Mouse (Mus musculus) thymus, adult 2 months (tissue): ENCODE data around the gene Sgce. TPM values are rescaled to one million over a fixed set of nuclear protein-coding genes. Genes with fewer than 3 reads are reported as not detected.

Experiments
- DNase-seq: peaks from one replicate; pipeline ENCODE4 v3.0.0; 2021
- H3K27ac ChIP-seq: fragments of 200-500 bp; 2 replicates; pipeline ENCODE4 v1.5.1; 2012; ENCODE audit warnings: low read length, control low read depth; ENCODE audit not compliant: control insufficient read depth, insufficient read depth
- H3K27me3 ChIP-seq: fragments of 200-500 bp; 2 replicates; pipeline ENCODE4 v1.6.1; 2012; ENCODE audit warnings: mild to moderate bottlenecking, low read length, moderate library complexity, mixed read lengths; ENCODE audit not compliant: control insufficient read depth, insufficient read depth
- H3K36me3 ChIP-seq: fragments of 200-500 bp; 2 replicates; pipeline ENCODE4 v1.6.1; 2012; ENCODE audit warnings: mild to moderate bottlenecking, low read length, moderate library complexity; ENCODE audit not compliant: control insufficient read depth, insufficient read depth
- H3K4me1 ChIP-seq: fragments of 200-500 bp; replicated peaks from 2 replicates; pipeline ENCODE4 v1.6.1; 2012; ENCODE audit warnings: low read length; ENCODE audit not compliant: control insufficient read depth, insufficient read depth
- H3K4me3 ChIP-seq: fragments of 200-500 bp; 2 replicates; pipeline ENCODE4 v1.5.1; 2012; ENCODE audit warnings: mild to moderate bottlenecking, low read length, control low read depth, moderate library complexity; ENCODE audit not compliant: control insufficient read depth, insufficient read depth
- CTCF ChIP-seq: fragments of 200-500 bp; IDR thresholded peaks from 2 replicates; pipeline ENCODE4 v1.5.1; 2012; ENCODE audit warnings: mild to moderate bottlenecking, control low read depth, low read length, moderate library complexity, borderline replicate concordance; ENCODE audit not compliant: control insufficient read depth, poor library complexity, insufficient read depth; ENCODE audit errors: extremely low read depth
- POLR2A ChIP-seq: fragments of 200-500 bp; IDR thresholded peaks from 2 replicates; pipeline ENCODE4 v1.6.1; 2012; ENCODE audit warnings: mild to moderate bottlenecking, low read length, control low read depth, moderate library complexity; ENCODE audit not compliant: control insufficient read depth, poor library complexity, insufficient read depth; ENCODE audit errors: extremely low read depth
- WGBS: fragments of 180-500 bp; shearing (Covaris S2); methylation state at CpG from one replicate; pipeline ENCODE4 v1.1.7; 2018; 5-methylcytosine and 5-hydroxymethylcytosine counted together
- polyA plus RNA-seq: library from polyadenylated mRNA; depleted of rRNA; stranded (reverse); fragments of >200 nt; gene quantifications from 2 replicates; pipeline ENCODE4 v1.2.3, GENCODE M21; 2012

The Sgce gene
- polyA plus RNA-seq, 1 experiment = 2.7 TPM

- TF ChIP-seq POLR2A (no peak), CTCF (no peak)
- no peak for DNase-seq
- no peak overlapping the region for H3K27ac ChIP-seq
- H3K4me1 ChIP-seq = no peaks in the 10 kb centered on the region
- no peaks in the 10 kb centered on the region for H3K27me3 ChIP-seq
- no peak overlapping the region for H3K4me3 ChIP-seq
- 82% methylated on average over 2 of the region's 2 CpGs for WGBS
- H3K36me3 ChIP-seq = no peaks in the 10 kb centered on the region
Measured at GRCm38 (mm10) chr6:4738717-4739116, 8.3 kb downstream of the Sgce start.

GRCm38 (mm10) chr6:4738034-4738629 lies 8.9 kb downstream of the Sgce start:
- Histone ChIP-seq H3K4me1 (no peaks in the 10 kb centered on the region), H3K27me3 (no peaks in the 10 kb centered on the region), H3K4me3 (no peak overlapping the region), H3K36me3 (no peaks in the 10 kb centered on the region), H3K27ac (no peak overlapping the region)
- WGBS = 88% methylated on average over 11 of the region's 11 CpGs
- no peak for DNase-seq
- no peak for TF ChIP-seq CTCF
- no peak for TF ChIP-seq POLR2A

- TF ChIP-seq CTCF (no peak), POLR2A (no peak)
- no peaks in the 10 kb centered on the region for H3K36me3 ChIP-seq
- H3K27ac ChIP-seq = no peak overlapping the region
- no peaks in the 10 kb centered on the region for H3K27me3 ChIP-seq
- WGBS = 94% methylated on average over 9 of the region's 9 CpGs
- no peak for DNase-seq
- no peak overlapping the region for H3K4me3 ChIP-seq
- no peaks in the 10 kb centered on the region for H3K4me1 ChIP-seq
Measured at GRCm38 (mm10) chr6:4736372-4736771, 10.6 kb downstream of the Sgce start.

DNA sequence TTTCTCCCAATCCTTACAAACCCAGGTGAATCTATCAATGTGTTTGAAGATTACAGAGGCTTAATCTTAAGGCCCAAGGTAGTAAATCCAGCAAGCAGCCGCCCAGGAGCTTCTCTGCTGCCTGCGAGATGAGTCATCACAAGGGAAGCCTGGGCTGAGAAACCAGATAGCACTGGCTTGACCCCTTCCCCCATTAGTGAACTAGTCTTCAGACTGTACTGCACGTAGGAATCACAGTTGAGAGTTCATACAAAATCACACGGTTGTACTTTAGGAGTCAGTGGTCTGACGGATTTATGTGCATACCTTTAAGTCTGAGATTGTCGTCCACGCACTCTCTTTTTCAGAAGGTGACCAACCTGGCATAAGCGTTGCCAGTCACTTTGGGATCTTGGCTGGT lies 13.8 kb downstream of the Sgce start:
- WGBS = 86% methylated on average over 8 of the region's 8 CpGs
- Histone ChIP-seq H3K4me3 (no peak overlapping the region), H3K36me3 (no peaks in the 10 kb centered on the region), H3K27me3 (no peaks in the 10 kb centered on the region), H3K4me1 (no peaks in the 10 kb centered on the region), H3K27ac (no peak overlapping the region)
- TF ChIP-seq CTCF = no peak
- TF ChIP-seq POLR2A = no peak
- no peak for DNase-seq

DNA sequence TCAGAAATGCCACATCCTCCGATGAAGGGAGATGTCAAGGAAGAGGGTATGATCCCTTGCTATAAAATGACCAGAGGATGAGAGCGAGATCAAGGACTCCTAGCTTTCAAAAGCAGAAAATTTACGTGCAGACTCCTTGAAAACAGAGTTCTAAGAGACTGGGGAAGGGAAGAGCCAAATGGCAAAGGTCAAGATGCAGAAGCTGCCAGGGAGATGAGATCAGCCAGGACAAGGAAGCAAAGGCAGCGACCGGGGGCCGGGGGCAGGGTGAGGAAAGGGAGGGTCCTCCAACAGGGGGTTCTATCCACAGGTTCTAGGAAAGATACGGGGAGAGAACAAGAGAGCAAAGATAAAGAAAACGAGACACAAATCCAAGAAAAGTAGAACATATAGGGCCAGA lies 15.3 kb downstream of the Sgce start:
- Histone ChIP-seq H3K4me1 (no peaks in the 10 kb centered on the region), H3K4me3 (no peak overlapping the region), H3K36me3 (no peaks in the 10 kb centered on the region), H3K27me3 (no peaks in the 10 kb centered on the region), H3K27ac (no peak overlapping the region)
- 88% methylated on average over 8 of the region's 8 CpGs for WGBS
- TF ChIP-seq CTCF (no peak), POLR2A (no peak)
- no peak for DNase-seq

- DNase-seq = no peak
- H3K27ac ChIP-seq = no peak overlapping the region
- 39% methylated on average over 2 of the region's 2 CpGs for WGBS
- TF ChIP-seq CTCF (no peak), POLR2A (no peak)
- H3K4me1 ChIP-seq = no peaks in the 10 kb centered on the region
- H3K27me3 ChIP-seq = no peaks in the 10 kb centered on the region
- H3K4me3 ChIP-seq = no peak overlapping the region
- H3K36me3 ChIP-seq = no peaks in the 10 kb centered on the region
Measured at GRCm38 (mm10) chr6:4728305-4728704, 18.7 kb downstream of the Sgce start.
